Mouse (Mus musculus) hindbrain, postnatal 0 days (tissue): ENCODE data around the gene Slc12a8. TPM values are rescaled to one million over a fixed set of nuclear protein-coding genes. Genes with fewer than 3 reads are reported as not detected.

ENCODE experiments used
- ATAC-seq: fragments of 200-750 bp; cut with Nextera tagmentation; 2 replicates; pipeline ENCODE4 v1.8.0; 2017; ENCODE audit warnings: mild to moderate bottlenecking, moderate TSS enrichment, moderate library complexity
- DNase-seq: peaks from one replicate; pipeline ENCODE4 v3.0.0-alpha.2; 2015; ENCODE audit warnings: low spot score
- H3K27ac ChIP-seq: fragments of 300-500 bp; sonication (generic); 2 replicates; pipeline ENCODE4 v1.5.1; 2014; ENCODE audit warnings: mild to moderate bottlenecking
- H3K27me3 ChIP-seq: fragments of 300-500 bp; sonication (generic); 2 replicates; pipeline ENCODE4 v1.6.1; 2014; ENCODE audit warnings: low read length, mixed read lengths; ENCODE audit not compliant: insufficient read depth
- H3K36me3 ChIP-seq: fragments of 300-500 bp; sonication (generic); 2 replicates; pipeline ENCODE4 v1.6.1; 2014; ENCODE audit warnings: low read length, mixed read lengths; ENCODE audit not compliant: insufficient read depth
- H3K4me1 ChIP-seq: fragments of 300-500 bp; sonication (generic); 2 replicates; pipeline ENCODE4 v1.6.1; 2014; ENCODE audit warnings: antibody characterized with exemption, low read length, mixed read lengths; ENCODE audit not compliant: insufficient read depth
- H3K4me2 ChIP-seq: fragments of 300-500 bp; sonication (generic); 2 replicates; pipeline ENCODE4 v1.6.1; 2014; ENCODE audit warnings: low read depth, mild to moderate bottlenecking, low read length, moderate library complexity, mixed read lengths
- H3K4me3 ChIP-seq: fragments of 300-500 bp; sonication (generic); 2 replicates; pipeline ENCODE4 v1.5.1; 2014; ENCODE audit warnings: low read length
- H3K9ac ChIP-seq: fragments of 300-500 bp; sonication (generic); replicated peaks from 2 replicates; pipeline ENCODE4 v1.6.1; 2014; ENCODE audit warnings: mild to moderate bottlenecking, low read length, moderate library complexity, mixed read lengths
- H3K9me3 ChIP-seq: fragments of 300-500 bp; sonication (generic); 2 replicates; pipeline ENCODE4 v1.6.1; 2016; ENCODE audit warnings: low read length, mixed read lengths
- CTCF ChIP-seq: IDR thresholded peaks from 2 replicates; pipeline ENCODE4 v1.5.1; 2016; ENCODE audit warnings: antibody characterized with exemption, control low read depth, low read depth
- WGBS: fragments of 180-500 bp; shearing (Covaris S2); extraction: QIAGEN DNeasy Blood & Tissue Kit; methylation state at CpG from one replicate; pipeline ENCODE4 v1.1.7; 2014; 5-methylcytosine and 5-hydroxymethylcytosine counted together
- polyA plus RNA-seq: library from polyadenylated mRNA; unstranded; fragments of >200 nt; fragmentation: Nextera tagmentation; extraction: Ambion mirVana; gene quantifications from 2 replicates; pipeline ENCODE4 v1.2.1, GENCODE M21; 2015
- total RNA-seq: library from RNA; depleted of rRNA; stranded (reverse); fragments of >200 nt; gene quantifications from 2 replicates; pipeline ENCODE4 v1.2.3, GENCODE M21; 2014

Gene Slc12a8
- total and polyA plus RNA-seq, 2 experiments from 2014 or later = 1.2 to 1.6 TPM

DNA sequence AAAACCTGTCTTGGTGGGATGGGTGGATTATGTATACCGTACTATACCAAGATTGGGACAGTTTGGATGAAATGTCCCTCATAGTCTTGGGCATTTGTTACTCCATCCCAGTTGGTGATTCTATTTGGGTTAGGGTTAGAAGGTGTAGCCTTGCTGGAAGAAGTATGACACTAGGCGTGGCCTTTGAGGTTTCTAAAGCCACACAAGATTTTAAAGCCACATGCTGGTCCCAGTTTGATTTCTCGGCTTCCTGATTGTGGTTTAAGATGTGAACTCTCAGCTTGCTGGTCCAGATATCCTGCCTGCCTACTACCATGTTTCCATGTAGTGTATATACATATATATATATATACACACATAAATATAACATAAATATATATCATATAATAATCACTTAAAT is 140.1 kb downstream of the Slc12a8 start:
- Histone ChIP-seq H3K27me3 (no peaks in the 10 kb centered on the region), H3K4me2 (no peak overlapping the region), H3K9me3 (no peaks in the 10 kb centered on the region), H3K27ac (no peak overlapping the region), H3K4me3 (no peak overlapping the region), H3K36me3 (no peaks in the 10 kb centered on the region), H3K4me1 (no peaks in the 10 kb centered on the region), H3K9ac (no peak overlapping the region)
- TF ChIP-seq CTCF = no peak
- DNase-seq (no peak), ATAC-seq (no peak)
- WGBS = 88% methylated on average over 3 of the region's 3 CpGs

DNA sequence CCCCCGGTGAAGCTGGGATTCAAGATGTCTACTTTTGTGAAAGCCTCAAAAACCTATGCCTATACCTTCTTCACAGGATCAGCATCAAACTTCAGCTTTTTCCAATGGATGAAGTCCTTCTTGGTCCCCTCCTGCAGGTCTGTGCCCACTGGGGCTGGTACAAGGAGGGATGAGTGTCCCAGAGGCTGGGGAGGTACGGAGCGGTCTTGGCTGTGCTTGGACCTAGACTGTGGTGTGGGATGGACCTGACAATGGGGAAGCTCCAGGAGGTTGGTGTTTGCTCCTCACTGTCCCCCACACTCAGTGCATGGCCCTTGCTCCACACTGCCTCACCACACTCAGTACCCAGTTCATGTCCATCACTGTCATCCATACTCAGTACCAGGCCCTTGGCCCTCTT is 141.0 kb downstream of the Slc12a8 start:
- DNase-seq (no peak), ATAC-seq (no peak)
- no peaks in the 10 kb centered on the region for H3K4me1 ChIP-seq
- no peak for TF ChIP-seq CTCF
- H3K4me2 ChIP-seq = no peak overlapping the region
- H3K9me3 ChIP-seq = no peaks in the 10 kb centered on the region
- no peaks in the 10 kb centered on the region for H3K36me3 ChIP-seq
- H3K27me3 ChIP-seq = no peaks in the 10 kb centered on the region
- no peak overlapping the region for H3K27ac ChIP-seq
- no peak overlapping the region for H3K4me3 ChIP-seq
- WGBS = 100% methylated on average over 3 of the region's 3 CpGs
- no peak overlapping the region for H3K9ac ChIP-seq

DNA sequence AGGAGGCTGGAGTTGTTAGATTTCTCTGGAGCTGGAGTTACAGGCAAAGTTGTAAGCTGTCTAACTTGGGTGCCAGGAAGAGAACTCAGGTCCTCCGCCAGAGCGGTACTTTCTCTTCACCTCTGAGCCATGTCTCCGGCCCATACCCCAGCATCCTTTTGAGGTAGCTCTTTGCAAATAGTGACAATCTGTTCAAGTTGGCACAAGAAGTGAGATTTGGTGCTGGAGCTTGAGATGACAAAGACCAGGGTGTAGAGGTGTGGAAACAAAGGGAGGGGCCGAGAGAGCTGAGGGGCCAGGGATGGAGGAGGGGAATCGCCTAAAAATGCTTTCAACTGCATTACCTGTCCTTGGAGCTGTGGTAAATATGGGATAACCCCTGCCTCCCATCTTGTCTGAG is 142.4 kb downstream of the Slc12a8 start:
- TF ChIP-seq CTCF = no peak
- no peaks in the 10 kb centered on the region for H3K36me3 ChIP-seq
- no peak overlapping the region for H3K27ac ChIP-seq
- H3K9me3 ChIP-seq = no peaks in the 10 kb centered on the region
- 84% methylated on average over 5 of the region's 5 CpGs for WGBS
- H3K4me1 ChIP-seq = no peaks in the 10 kb centered on the region
- ATAC-seq = no peak
- H3K4me3 ChIP-seq = no peak overlapping the region
- no peaks in the 10 kb centered on the region for H3K27me3 ChIP-seq
- H3K4me2 ChIP-seq = no peak overlapping the region
- no peak for DNase-seq
- no peak overlapping the region for H3K9ac ChIP-seq

DNA sequence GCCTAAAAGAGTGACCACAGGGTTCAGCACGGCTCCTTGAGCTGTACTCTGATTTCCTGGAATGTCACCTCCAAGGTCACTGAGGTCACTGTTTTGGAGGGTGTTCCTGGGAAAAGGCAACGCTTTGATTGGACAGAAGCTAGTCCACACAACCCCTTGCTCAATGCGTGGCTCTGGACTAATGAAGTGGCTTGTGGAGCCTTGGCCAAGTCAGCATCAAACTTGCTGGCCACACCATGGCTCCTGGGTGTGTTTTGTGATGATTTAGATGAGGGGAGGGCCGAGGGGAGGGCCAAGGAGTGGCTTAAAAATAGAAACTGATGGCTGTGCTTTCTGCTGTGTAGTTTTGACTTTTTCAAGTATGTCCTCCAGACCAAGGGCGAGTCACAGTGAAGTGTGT is 143.0 kb downstream of the Slc12a8 start:
- no peak overlapping the region for H3K4me3 ChIP-seq
- TF ChIP-seq CTCF = no peak
- H3K27me3 ChIP-seq = no peaks in the 10 kb centered on the region

DNA sequence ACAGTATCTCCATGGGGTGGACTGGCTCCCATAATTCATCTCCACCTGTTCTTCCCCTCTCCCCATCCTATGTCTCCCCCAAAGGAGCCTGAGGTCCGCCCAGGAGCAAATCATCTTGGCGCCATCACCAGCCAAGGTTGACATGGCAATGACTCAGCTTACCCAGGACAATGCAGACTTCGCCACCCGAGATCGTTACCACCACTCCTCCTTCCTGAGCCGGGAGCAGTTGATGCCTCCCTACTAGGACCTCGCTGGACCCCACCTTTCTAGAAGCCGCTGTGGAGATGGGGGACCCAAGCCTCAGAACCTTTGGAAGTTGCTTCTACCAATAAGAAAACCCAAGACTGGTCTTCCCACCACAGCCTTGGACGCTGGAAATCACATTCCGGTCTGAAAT is 145.7 kb downstream of the Slc12a8 start:
- whole genome bisulfite sequencing = 95% methylated on average over 10 of the region's 10 CpGs
- no peak overlapping the region for H3K4me2 ChIP-seq
- H3K9ac ChIP-seq = no peak overlapping the region
- no peaks in the 10 kb centered on the region for H3K9me3 ChIP-seq
- no peaks in the 10 kb centered on the region for H3K36me3 ChIP-seq
- DNase-seq = no peak
- H3K27me3 ChIP-seq = no peaks in the 10 kb centered on the region
- H3K4me1 ChIP-seq = no peaks in the 10 kb centered on the region
- H3K4me3 ChIP-seq = no peak overlapping the region
- no peak for ATAC-seq
- TF ChIP-seq CTCF = no peak
- H3K27ac ChIP-seq = no peak overlapping the region

More for the DNA sequence above, 143.0 kb downstream of the Slc12a8 start:
- ATAC-seq = no peak
- no peaks in the 10 kb centered on the region for H3K4me1 ChIP-seq
- H3K27ac ChIP-seq = no peak overlapping the region
- H3K9ac ChIP-seq = no peak overlapping the region
- H3K36me3 ChIP-seq = no peaks in the 10 kb centered on the region
- no peak for DNase-seq
- H3K9me3 ChIP-seq = no peaks in the 10 kb centered on the region
- 79% methylated on average over 5 of the region's 5 CpGs for WGBS
- H3K4me2 ChIP-seq = no peak overlapping the region

DNA sequence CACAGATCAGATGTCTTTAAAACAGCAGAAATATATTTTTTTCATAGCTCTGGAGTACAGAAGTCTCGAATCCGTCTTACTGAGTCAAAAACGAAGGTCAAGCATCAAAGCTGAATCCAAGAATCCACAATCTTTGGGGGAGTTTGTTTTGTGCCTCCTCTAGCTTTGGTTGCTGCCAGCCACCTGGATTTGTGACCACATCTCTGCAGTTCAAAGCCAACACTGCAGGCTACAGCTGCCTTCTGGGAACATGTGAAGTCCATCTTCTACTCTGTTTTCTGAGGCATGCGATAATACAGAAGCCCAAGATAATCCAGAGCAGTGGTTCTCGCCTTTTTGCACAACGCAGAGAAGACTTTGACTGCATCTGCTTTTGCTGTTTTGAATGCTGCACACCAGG is 149.1 kb downstream of the Slc12a8 start:
- no peak overlapping the region for H3K4me2 ChIP-seq
- H3K36me3 ChIP-seq = no peaks in the 10 kb centered on the region
- H3K9me3 ChIP-seq = no peaks in the 10 kb centered on the region
- ATAC-seq (no peak), DNase-seq (no peak)
- H3K27ac ChIP-seq = no peak overlapping the region
- H3K4me1 ChIP-seq = no peaks in the 10 kb centered on the region
- no peak for TF ChIP-seq CTCF
- no peak overlapping the region for H3K4me3 ChIP-seq
- H3K9ac ChIP-seq = no peak overlapping the region
- no peaks in the 10 kb centered on the region for H3K27me3 ChIP-seq
- 82% methylated on average over 6 of the region's 6 CpGs for WGBS

DNA sequence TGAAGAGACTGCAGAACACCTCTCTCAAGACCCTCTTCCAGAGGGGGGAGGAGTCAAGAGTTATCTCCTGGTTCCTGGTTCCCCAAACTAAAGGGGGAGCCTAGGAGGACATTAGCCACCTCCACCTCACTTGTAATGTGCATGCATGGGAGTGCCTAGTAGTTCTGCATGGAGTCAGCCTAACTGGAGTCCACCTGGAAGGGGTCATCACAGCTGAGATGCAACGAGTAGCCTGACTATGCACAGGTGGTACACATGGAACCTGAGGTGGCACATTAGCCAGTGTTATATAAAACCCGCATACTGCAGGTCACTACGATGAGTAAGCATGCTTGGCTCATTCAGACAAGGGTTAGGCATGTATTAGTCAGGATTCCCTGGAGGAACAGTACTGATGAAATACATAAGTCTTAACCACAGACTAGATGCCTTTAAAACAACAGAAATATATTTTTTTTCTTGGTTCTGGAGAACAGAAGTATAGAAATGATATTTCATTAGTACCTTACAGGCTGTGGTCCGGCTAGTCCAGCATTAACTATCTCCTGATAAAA is 149.9 kb downstream of the Slc12a8 start:
- Histone ChIP-seq H3K4me2 (no peak overlapping the region), H3K27ac (no peak overlapping the region), H3K27me3 (no peaks in the 10 kb centered on the region), H3K4me1 (no peaks in the 10 kb centered on the region), H3K4me3 (no peak overlapping the region), H3K9me3 (no peaks in the 10 kb centered on the region), H3K36me3 (no peaks in the 10 kb centered on the region), H3K9ac (no peak overlapping the region)
- DNase-seq (no peak), ATAC-seq (no peak)
- WGBS = 91% methylated on average over 4 of the region's 4 CpGs
- TF ChIP-seq CTCF = no peak
